Mouse (Mus musculus) megakaryocyte, adult 5-6 weeks (primary cell): ENCODE measurements around the gene Trnau1ap. TPM values are rescaled to one million over a fixed set of nuclear protein-coding genes. Genes with fewer than 3 reads are reported as not detected.

Experiments
- total RNA-seq, 2 experiments: library from RNA; stranded (forward) in 1 of 2; stranded (reverse) in 1 of 2; fragments of 153-499, 151-499 nt in 1 of 2; fragments of 221-1000, 200-1000 nt in 1 of 2; gene quantifications; 2 replicates each; pipeline versions ENCODE4 v1.2.3 to v1.2.4; 2015 to 2017

Trnau1ap gene
- total RNA-seq, 2 experiments from 2014 or later, result 25.7 to 32.6 TPM

Other genes with a start within 250 kb of the Trnau1ap start
- gene Oprd1, start 185.1 kb downstream of the Trnau1ap start, total RNA-seq (2015), result not detected in 2 replicates
- not detected in 2 replicates for gene Oprd1, start 185.1 kb downstream of the Trnau1ap start, total RNA-seq (2017)
- 32.4 and 32.9 TPM in 2 replicates for gene Ythdf2, start 117.2 kb downstream of the Trnau1ap start, total RNA-seq (2015)
- 35.0 and 42.0 TPM in 2 replicates for gene Ythdf2, start 117.2 kb downstream of the Trnau1ap start, total RNA-seq (2017)
- 17.9 and 21.6 TPM in 2 replicates for gene Gmeb1, start 67.9 kb downstream of the Trnau1ap start, total RNA-seq (2015)
- gene Gmeb1, start 67.9 kb downstream of the Trnau1ap start, total RNA-seq (2017), result 29.0 and 29.5 TPM in 2 replicates
- gene Taf12, start 55.2 kb downstream of the Trnau1ap start, total RNA-seq (2015), result 40.8 and 41.2 TPM in 2 replicates
- gene Taf12, start 55.2 kb downstream of the Trnau1ap start, total RNA-seq (2017), result 49.0 and 74.5 TPM in 2 replicates
- not detected in 2 replicates for gene Rab42, start 26.2 kb downstream of the Trnau1ap start, total RNA-seq (2015)
- gene Rab42, start 26.2 kb downstream of the Trnau1ap start, total RNA-seq (2017), result not detected in 2 replicates
- gene Rcc1, start 24.1 kb upstream of the Trnau1ap start, total RNA-seq (2015), result 14.0 TPM in 2 replicates
- gene Rcc1, start 24.1 kb upstream of the Trnau1ap start, total RNA-seq (2017), result 20.4 and 21.0 TPM in 2 replicates
- gene Phactr4, start 93.0 kb upstream of the Trnau1ap start, total RNA-seq (2015), result 33.8 and 36.3 TPM in 2 replicates
- 6.6 and 13.2 TPM in 2 replicates for gene Phactr4, start 93.0 kb upstream of the Trnau1ap start, total RNA-seq (2017)
- gene Med18, start 134.4 kb upstream of the Trnau1ap start, total RNA-seq (2015), result 9.0 and 11.4 TPM in 2 replicates
- gene Med18, start 134.4 kb upstream of the Trnau1ap start, total RNA-seq (2017), result 7.7 and 12.5 TPM in 2 replicates
- gene Sesn2, start 181.0 kb upstream of the Trnau1ap start, total RNA-seq (2015), result 7.4 TPM in 2 replicates
- 5.2 and 5.6 TPM in 2 replicates for gene Sesn2, start 181.0 kb upstream of the Trnau1ap start, total RNA-seq (2017)
- 240 and 279 TPM in 2 replicates for gene Atpif1, start 204.1 kb upstream of the Trnau1ap start, total RNA-seq (2015)
- 502 and 628 TPM in 2 replicates for gene Atpif1, start 204.1 kb upstream of the Trnau1ap start, total RNA-seq (2017)
- gene Dnajc8, start 206.0 kb upstream of the Trnau1ap start, total RNA-seq (2015), result 113 and 122 TPM in 2 replicates
- gene Dnajc8, start 206.0 kb upstream of the Trnau1ap start, total RNA-seq (2017), result 368 and 380 TPM in 2 replicates
- 19.6 and 20.6 TPM in 2 replicates for gene Ptafr, start 234.5 kb upstream of the Trnau1ap start, total RNA-seq (2015)
- 38.9 and 40.8 TPM in 2 replicates for gene Ptafr, start 234.5 kb upstream of the Trnau1ap start, total RNA-seq (2017)